Mouse (Mus musculus): Measurements from ENCODE around the gene Strc. TPM values are rescaled to one million over a fixed set of nuclear protein-coding genes. Genes with fewer than 3 reads are reported as not detected.

Gene Strc
- polyA plus RNA-seq, 1 experiment from 2014 or later: not detected

- Histone ChIP-seq H3K9me3 (ENCODE audit: control insufficient read depth, low read length) (no peaks in the 10 kb centered on the region), H3K27ac (ENCODE audit: low read depth, low read length) (peak within 1 kb of the TSS; percentile 84), H3K9ac (ENCODE audit: low read length) (peak within 1 kb of the TSS; percentile 83), H3K4me2 (ENCODE audit: low read depth) (peak within 1 kb of the TSS; percentile 70), H3K36me3 (ENCODE audit: control insufficient read depth, insufficient read depth, low read length) (no peaks in the 10 kb centered on the region), H3K4me1 (ENCODE audit: control insufficient read depth, insufficient read depth, low read length) (peaks cover 21% of the 10 kb centered on the region), H3K27me3 (ENCODE audit: control insufficient read depth, insufficient read depth, low read length) (no peaks in the 10 kb centered on the region), H3K4me3 (ENCODE audit: low read depth, low read length) (peak within 1 kb of the TSS; percentile 65)
- ATAC-seq (ENCODE audit: insufficient read depth, low FRiP score, low TSS enrichment): peak; percentile 99
- DNase-seq (ENCODE audit: low spot score): peak; percentile 99
- under 1% methylated on average over 51 of the region's 68 CpGs for whole genome bisulfite sequencing
These were observed 26.5 kb upstream of the Strc start, which contains the start of the genes Pdia3 and Catsper2 for GRCm38 (mm10) chr2:121413387-121414042. Gene Pdia3, plus strand, starts transcription at chr2:121413775. Gene Catsper2, minus strand, starts transcription at chr2:121413792.

GRCm38 (mm10) chr2:121412843-121413386 is 25.9 kb upstream of the Strc start:
- WGBS: 23% methylated on average over 4 of the region's 4 CpGs
- H3K4me1 ChIP-seq (ENCODE audit: control insufficient read depth, insufficient read depth, low read length): peaks cover 21% of the 10 kb centered on the region
- H3K27me3 ChIP-seq (ENCODE audit: control insufficient read depth, insufficient read depth, low read length): no peaks in the 10 kb centered on the region
- peak overlapping the region; percentile 56 for H3K4me2 ChIP-seq (ENCODE audit: low read depth)
- peak overlapping the region; percentile 83 for H3K9ac ChIP-seq (ENCODE audit: low read length)
- no peaks in the 10 kb centered on the region for H3K9me3 ChIP-seq (ENCODE audit: control insufficient read depth, low read length)
- no peaks in the 10 kb centered on the region for H3K36me3 ChIP-seq (ENCODE audit: control insufficient read depth, insufficient read depth, low read length)
- ATAC-seq (ENCODE audit: insufficient read depth, low FRiP score, low TSS enrichment): 0 out of 2 replicates have a peak, but pooled peaks have one; percentile 1
- peak overlapping the region; percentile 84 for H3K27ac ChIP-seq (ENCODE audit: low read depth, low read length)
- DNase-seq (ENCODE audit: low spot score): no peak
- peak overlapping the region; percentile 65 for H3K4me3 ChIP-seq (ENCODE audit: low read depth, low read length)

- Histone ChIP-seq H3K27ac (ENCODE audit: low read depth, low read length) (no peak overlapping the region), H3K27me3 (ENCODE audit: control insufficient read depth, insufficient read depth, low read length) (no peaks in the 10 kb centered on the region), H3K9me3 (ENCODE audit: control insufficient read depth, low read length) (no peaks in the 10 kb centered on the region), H3K4me2 (ENCODE audit: low read depth) (no peak overlapping the region), H3K4me1 (ENCODE audit: control insufficient read depth, insufficient read depth, low read length) (peaks cover 4% of the 10 kb centered on the region; the same call in 1 of the 2 replicates), H3K36me3 (ENCODE audit: control insufficient read depth, insufficient read depth, low read length) (no peaks in the 10 kb centered on the region), H3K9ac (ENCODE audit: low read length) (no peak overlapping the region), H3K4me3 (ENCODE audit: low read depth, low read length) (no peak overlapping the region)
- DNase-seq (ENCODE audit: low spot score) (no peak), ATAC-seq (ENCODE audit: insufficient read depth, low FRiP score, low TSS enrichment) (no peak)
- 34% methylated on average over 4 of the region's 4 CpGs for WGBS
These were observed 21.2 kb upstream of the Strc start for GRCm38 (mm10) chr2:121408160-121408559.

GRCm38 (mm10) chr2:121403296-121403695 is 16.3 kb upstream of the Strc start:
- no peak overlapping the region for H3K4me2 ChIP-seq (ENCODE audit: low read depth)
- ATAC-seq (ENCODE audit: insufficient read depth, low FRiP score, low TSS enrichment): no peak
- no peak overlapping the region for H3K9ac ChIP-seq (ENCODE audit: low read length)

GRCm38 (mm10) chr2:121396624-121397023 is 9.7 kb upstream of the Strc start:
- no peak overlapping the region for H3K4me3 ChIP-seq (ENCODE audit: low read depth, low read length)
- H3K4me2 ChIP-seq (ENCODE audit: low read depth): no peak overlapping the region
- no peaks in the 10 kb centered on the region for H3K4me1 ChIP-seq (ENCODE audit: control insufficient read depth, insufficient read depth, low read length)
- no peak for ATAC-seq (ENCODE audit: insufficient read depth, low FRiP score, low TSS enrichment)
- peak; percentile 87 for DNase-seq (ENCODE audit: low spot score)
- 17% methylated on average over 8 of the region's 8 CpGs for WGBS
- H3K9me3 ChIP-seq (ENCODE audit: control insufficient read depth, low read length): no peaks in the 10 kb centered on the region
- H3K27ac ChIP-seq (ENCODE audit: low read depth, low read length): no peak overlapping the region
- H3K36me3 ChIP-seq (ENCODE audit: control insufficient read depth, insufficient read depth, low read length): no peaks in the 10 kb centered on the region
- H3K27me3 ChIP-seq (ENCODE audit: control insufficient read depth, insufficient read depth, low read length): no peaks in the 10 kb centered on the region
- H3K9ac ChIP-seq (ENCODE audit: low read length): no peak overlapping the region

More at GRCm38 (mm10) chr2:121403296-121403695, 16.3 kb upstream of the Strc start:
- H3K4me3 ChIP-seq (ENCODE audit: low read depth, low read length): no peak overlapping the region
- no peak overlapping the region for H3K27ac ChIP-seq (ENCODE audit: low read depth, low read length)
- H3K36me3 ChIP-seq (ENCODE audit: control insufficient read depth, insufficient read depth, low read length): no peaks in the 10 kb centered on the region
- DNase-seq (ENCODE audit: low spot score): no peak
- no peaks in the 10 kb centered on the region for H3K4me1 ChIP-seq (ENCODE audit: control insufficient read depth, insufficient read depth, low read length)
- no peaks in the 10 kb centered on the region for H3K27me3 ChIP-seq (ENCODE audit: control insufficient read depth, insufficient read depth, low read length)
- H3K9me3 ChIP-seq (ENCODE audit: control insufficient read depth, low read length): no peaks in the 10 kb centered on the region

- no peaks in the 10 kb centered on the region for H3K27me3 ChIP-seq (ENCODE audit: control insufficient read depth, insufficient read depth, low read length)
- H3K27ac ChIP-seq (ENCODE audit: low read depth, low read length): no peak overlapping the region
- no peaks in the 10 kb centered on the region for H3K9me3 ChIP-seq (ENCODE audit: control insufficient read depth, low read length)
- no peak for DNase-seq (ENCODE audit: low spot score)
- H3K9ac ChIP-seq (ENCODE audit: low read length): no peak overlapping the region; the same call in 1 of the 2 replicates
- no peak for ATAC-seq (ENCODE audit: insufficient read depth, low FRiP score, low TSS enrichment)
- no peaks in the 10 kb centered on the region for H3K4me1 ChIP-seq (ENCODE audit: control insufficient read depth, insufficient read depth, low read length)
- 72% methylated on average over 2 of the region's 2 CpGs for WGBS
- no peaks in the 10 kb centered on the region for H3K36me3 ChIP-seq (ENCODE audit: control insufficient read depth, insufficient read depth, low read length)
- H3K4me2 ChIP-seq (ENCODE audit: low read depth): no peak overlapping the region
- no peak overlapping the region for H3K4me3 ChIP-seq (ENCODE audit: low read depth, low read length)
These were observed 12.2 kb downstream of the Strc start for GRCm38 (mm10) chr2:121374766-121375165.

- H3K27me3 ChIP-seq (ENCODE audit: control insufficient read depth, insufficient read depth, low read length): no peaks in the 10 kb centered on the region
- no peak overlapping the region for H3K27ac ChIP-seq (ENCODE audit: low read depth, low read length)
- DNase-seq (ENCODE audit: low spot score): no peak
- no peaks in the 10 kb centered on the region for H3K9me3 ChIP-seq (ENCODE audit: control insufficient read depth, low read length)
- WGBS: 80% methylated on average over 3 of the region's 3 CpGs
- no peak overlapping the region for H3K4me2 ChIP-seq (ENCODE audit: low read depth)
- H3K36me3 ChIP-seq (ENCODE audit: control insufficient read depth, insufficient read depth, low read length): no peaks in the 10 kb centered on the region
- no peaks in the 10 kb centered on the region for H3K4me1 ChIP-seq (ENCODE audit: control insufficient read depth, insufficient read depth, low read length)
- no peak overlapping the region for H3K4me3 ChIP-seq (ENCODE audit: low read depth, low read length)
- H3K9ac ChIP-seq (ENCODE audit: low read length): no peak overlapping the region
- no peak for ATAC-seq (ENCODE audit: insufficient read depth, low FRiP score, low TSS enrichment)
These were observed 14.7 kb downstream of the Strc start for GRCm38 (mm10) chr2:121372266-121372665.

- 85% methylated on average over 5 of the region's 5 CpGs for WGBS
- no peak overlapping the region for H3K4me3 ChIP-seq (ENCODE audit: low read depth, low read length)
- no peak overlapping the region for H3K9ac ChIP-seq (ENCODE audit: low read length)
- no peak for ATAC-seq (ENCODE audit: insufficient read depth, low FRiP score, low TSS enrichment)
- no peaks in the 10 kb centered on the region for H3K4me1 ChIP-seq (ENCODE audit: control insufficient read depth, insufficient read depth, low read length)
- H3K27ac ChIP-seq (ENCODE audit: low read depth, low read length): no peak overlapping the region
- no peaks in the 10 kb centered on the region for H3K36me3 ChIP-seq (ENCODE audit: control insufficient read depth, insufficient read depth, low read length)
- DNase-seq (ENCODE audit: low spot score): no peak
- no peaks in the 10 kb centered on the region for H3K9me3 ChIP-seq (ENCODE audit: control insufficient read depth, low read length)
- H3K4me2 ChIP-seq (ENCODE audit: low read depth): no peak overlapping the region
- H3K27me3 ChIP-seq (ENCODE audit: control insufficient read depth, insufficient read depth, low read length): no peaks in the 10 kb centered on the region
These were observed 16.0 kb downstream of the Strc start for GRCm38 (mm10) chr2:121370921-121371320.

- 83% methylated on average over 2 of the region's 2 CpGs for WGBS
- Histone ChIP-seq H3K4me2 (ENCODE audit: low read depth) (no peak overlapping the region), H3K4me1 (ENCODE audit: control insufficient read depth, insufficient read depth, low read length) (no peaks in the 10 kb centered on the region), H3K4me3 (ENCODE audit: low read depth, low read length) (no peak overlapping the region), H3K27ac (ENCODE audit: low read depth, low read length) (no peak overlapping the region), H3K9me3 (ENCODE audit: control insufficient read depth, low read length) (no peaks in the 10 kb centered on the region), H3K36me3 (ENCODE audit: control insufficient read depth, insufficient read depth, low read length) (no peaks in the 10 kb centered on the region), H3K9ac (ENCODE audit: low read length) (no peak overlapping the region), H3K27me3 (ENCODE audit: control insufficient read depth, insufficient read depth, low read length) (no peaks in the 10 kb centered on the region)
- no peak for ATAC-seq (ENCODE audit: insufficient read depth, low FRiP score, low TSS enrichment)
- DNase-seq (ENCODE audit: low spot score): no peak
These were observed 18.1 kb downstream of the Strc start for GRCm38 (mm10) chr2:121368831-121369230.
